ENCODE assay signal across 10 mouse cellular contexts in the genomic region with DNA sequence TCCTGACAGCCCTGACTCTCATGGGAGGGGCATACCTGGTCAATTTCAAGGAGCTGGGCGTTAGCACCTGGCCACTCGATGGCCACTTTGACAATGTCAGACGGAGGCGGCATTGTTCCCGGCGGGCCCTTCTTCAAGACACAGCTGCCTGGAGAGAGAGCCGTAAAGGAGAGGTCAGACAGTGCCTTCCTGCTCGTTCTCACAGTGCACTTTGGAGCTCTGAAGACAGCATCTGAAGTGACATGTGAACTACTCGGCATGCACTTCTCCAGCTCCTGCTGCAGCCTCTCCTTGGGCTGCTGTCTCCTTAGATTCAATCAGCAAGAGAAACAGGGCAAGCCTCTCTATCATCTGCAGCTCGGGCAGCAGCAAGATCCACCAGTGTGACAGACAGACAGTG. TPM values are rescaled to one million over a fixed set of nuclear protein-coding genes. Genes with fewer than 3 reads are reported as not detected.
DNase-seq lines count a peak whose midpoint lies in the region; ATAC-seq and TF ChIP-seq lines count a peak whose summit lies in the region.
"Had no signal": no experiment of that assay in that cellular context is flagged by ENCODE, and none has a peak within 500 bp of the region (broad histone marks: within the 10 kb centered on the region; RNA-seq: fewer than 3 reads in every experiment).

No protein-coding gene starts in this region.

- WGBS in hindbrain, embryonic 11.5 days, result 50% methylated on average over 10 of the region's 10 CpGs
- 26% methylated on average over 10 of the region's 10 CpGs for WGBS in midbrain, embryonic 14.5 days

- H3K9me3 ChIP-seq in hindbrain, embryonic 11.5 days (ENCODE audit: control insufficient read depth, low read length), result no peaks in the 10 kb centered on the region
- H3K9me3 ChIP-seq in midbrain, embryonic 14.5 days (ENCODE audit: control insufficient read depth, low read length), result no peaks in the 10 kb centered on the region

- H3K4me3 ChIP-seq in gastrocnemius, adult 2 months, result no peak overlapping the region
- H3K4me3 ChIP-seq in cortical plate, adult 2 months (ENCODE audit: insufficient read depth, low read length), result no peak overlapping the region
- H3K4me3 ChIP-seq in hindbrain, embryonic 11.5 days (ENCODE audit: low read depth, low read length), result no peak overlapping the region
- H3K4me3 ChIP-seq in midbrain, embryonic 14.5 days (replicated peaks; ENCODE audit: low read depth, low read length), result no peak overlapping the region

- H3K4me1 ChIP-seq in cortical plate, adult 2 months (ENCODE audit: control insufficient read depth, insufficient read depth, low read length), result peaks cover 36% of the 10 kb centered on the region
- peaks cover 30% of the 10 kb centered on the region for H3K4me1 ChIP-seq in hindbrain, embryonic 11.5 days (replicated peaks; ENCODE audit: control insufficient read depth, insufficient read depth, low read length)
- H3K4me1 ChIP-seq in midbrain, embryonic 14.5 days (ENCODE audit: control insufficient read depth, insufficient read depth, low read length), result peaks cover 42% of the 10 kb centered on the region

- no peaks in the 10 kb centered on the region for H3K27me3 ChIP-seq in hindbrain, embryonic 11.5 days (ENCODE audit: control insufficient read depth, insufficient read depth, low read length)
- H3K27me3 ChIP-seq in midbrain, embryonic 14.5 days (ENCODE audit: control insufficient read depth, insufficient read depth, low read length), result no peaks in the 10 kb centered on the region

- peak overlapping the region; percentile 42; the same call in 1 of the 2 replicates for H3K9ac ChIP-seq in hindbrain, embryonic 11.5 days (ENCODE audit: low read depth, low read length)
- peak overlapping the region; percentile 43 for H3K9ac ChIP-seq in midbrain, embryonic 14.5 days (replicated peaks; ENCODE audit: low read length)

- peaks cover 5% of the 10 kb centered on the region; the same call in 1 of the 2 replicates for H3K36me3 ChIP-seq in hindbrain, embryonic 11.5 days (ENCODE audit: control insufficient read depth, insufficient read depth, low read length)
- H3K36me3 ChIP-seq in midbrain, embryonic 14.5 days (ENCODE audit: control insufficient read depth, insufficient read depth, low read length), result peaks cover 32% of the 10 kb centered on the region

- H3K27ac ChIP-seq in gastrocnemius, adult 2 months, result 0 out of 2 replicates have a peak overlapping the region, but pooled peaks have one; percentile 83
- peak overlapping the region; percentile 57 for H3K27ac ChIP-seq in cortical plate, adult 2 months (ENCODE audit: insufficient read depth, low read length)
- peak overlapping the region; percentile 95 for H3K27ac ChIP-seq in hindbrain, embryonic 11.5 days (ENCODE audit: low read depth, low read length)
- H3K27ac ChIP-seq in midbrain, embryonic 14.5 days (replicated peaks; ENCODE audit: low read depth, low read length), result peak overlapping the region; percentile 96

- DNase-seq in gastrocnemius, adult 2 months, result no peak
- no peak for DNase-seq in gastrocnemius, adult 8-10 months (ENCODE audit: low spot score in 2 of 2)
- DNase-seq in hindbrain, embryonic 11.5 days (ENCODE audit: low spot score), result no peak
- peak; percentile 46 for DNase-seq in midbrain, embryonic 14.5 days
- DNase-seq in adrenal gland, adult 2 months, result no peak
- DNase-seq in testis, postnatal 14 days (ENCODE audit: low spot score), result no peak

- TF ChIP-seq CTCF in gastrocnemius, adult 2 months (IDR thresholded peaks at IDR 0.05), result no peak
- no peak for TF ChIP-seq CTCF in cortical plate, adult 2 months (IDR thresholded peaks at IDR 0.05; ENCODE audit: extremely low read depth, insufficient read depth, low read length)

- peak overlapping the region; percentile 15; the same call in 1 of the 2 replicates for H3K4me2 ChIP-seq in hindbrain, embryonic 11.5 days (replicated peaks; ENCODE audit: low read depth, low read length)
- H3K4me2 ChIP-seq in midbrain, embryonic 14.5 days (ENCODE audit: low read length), result peak overlapping the region; percentile 41

- intact Hi-C loops in gastrocnemius, adult 2 months (cut with DNase I), result no loop called here

- TF ChIP-seq POLR2A in cortical plate, adult 2 months (IDR thresholded peaks at IDR 0.05; ENCODE audit: extremely low read depth, insufficient read depth, low read length), result no peak

- 0 out of 2 replicates have a peak, but pooled peaks have one; percentile 3 for ATAC-seq in hindbrain, embryonic 11.5 days (ENCODE audit: low FRiP score)
- ATAC-seq in midbrain, embryonic 14.5 days (ENCODE audit: low FRiP score, low TSS enrichment), result no peak
- no peak for ATAC-seq in CD4-positive, CD25-positive, alpha-beta regulatory T cell, adult 4 months

RNA-seq across cellular contexts. Expression of a gene that starts 10.1 kb away (rescaled TPM):
- total RNA-seq in gastrocnemius, adult 2 months (2021), result 10 to 100 TPM; 12.8 to 15.0 TPM
- total RNA-seq in gastrocnemius, adult 8-10 months (2022), result 10 to 100 TPM; 11.0 to 13.2 (median 11.7) TPM
- 139 and 153 TPM in 2 replicates for polyA plus RNA-seq in cortical plate, adult 2 months (2012; rRNA removed)
- 76.7 and 78.5 TPM in 2 replicates for polyA plus RNA-seq in hindbrain, embryonic 11.5 days (2014; fragmentation: Nextera tagmentation; extraction: Ambion mirVana)
- 92.3 and 109 TPM in 2 replicates for polyA plus RNA-seq in midbrain, embryonic 14.5 days (2014; fragmentation: Nextera tagmentation; extraction: Ambion mirVana)
- 10 to 100 TPM; 19.8 to 31.4 TPM for total RNA-seq in adrenal gland, adult 2 months (2021)
- 52.0 and 58.8 TPM in 2 replicates for polyA plus RNA-seq in adrenal gland, adult 2 months (2012; rRNA removed)
- polyA plus RNA-seq in CD4-positive, CD25-positive, alpha-beta regulatory T cell, adult 4 months (2017; shearing (Covaris generic)), result 10 to 100 TPM; 37.2 to 65.4 TPM

RNA-seq across cellular contexts. Expression of a gene that starts 28.5 kb away (rescaled TPM):
- total RNA-seq in gastrocnemius, adult 2 months (2021), result 10 to 100 TPM; 19.6 to 20.6 TPM
- total RNA-seq in gastrocnemius, adult 8-10 months (2022), result 10 to 100 TPM; 20.6 to 26.6 (median 23.2) TPM
- polyA plus RNA-seq in cortical plate, adult 2 months (2012; rRNA removed), result 53.6 and 56.1 TPM in 2 replicates
- polyA plus RNA-seq in hindbrain, embryonic 11.5 days (2014; fragmentation: Nextera tagmentation; extraction: Ambion mirVana), result 45.8 and 51.0 TPM in 2 replicates
- polyA plus RNA-seq in midbrain, embryonic 14.5 days (2014; fragmentation: Nextera tagmentation; extraction: Ambion mirVana), result 60.8 and 65.2 TPM in 2 replicates
- 10 to 100 TPM; 51.0 to 56.6 TPM for total RNA-seq in adrenal gland, adult 2 months (2021)
- polyA plus RNA-seq in adrenal gland, adult 2 months (2012; rRNA removed), result 87.4 and 87.6 TPM in 2 replicates
- polyA plus RNA-seq in CD4-positive, CD25-positive, alpha-beta regulatory T cell, adult 4 months (2017; shearing (Covaris generic)), result 10 to 100 TPM; 39.2 to 59.8 TPM

RNA-seq across cellular contexts. Expression of a gene that starts 52.3 kb away (rescaled TPM):
- not detected for total RNA-seq in gastrocnemius, adult 2 months (2021)
- total RNA-seq in gastrocnemius, adult 8-10 months (2022), result not detected
- 0.04 TPM in 1 of 2 replicates, not detected in the other for polyA plus RNA-seq in cortical plate, adult 2 months (2012; rRNA removed)
- polyA plus RNA-seq in hindbrain, embryonic 11.5 days (2014; fragmentation: Nextera tagmentation; extraction: Ambion mirVana), result 7.0 and 7.6 TPM in 2 replicates
- polyA plus RNA-seq in midbrain, embryonic 14.5 days (2014; fragmentation: Nextera tagmentation; extraction: Ambion mirVana), result 8.4 and 10.8 TPM in 2 replicates
- not detected for total RNA-seq in adrenal gland, adult 2 months (2021)
- polyA plus RNA-seq in adrenal gland, adult 2 months (2012; rRNA removed), result not detected in 2 replicates
- not detected for polyA plus RNA-seq in CD4-positive, CD25-positive, alpha-beta regulatory T cell, adult 4 months (2017; shearing (Covaris generic))
- total RNA-seq: adrenal gland, postnatal 14 days; heart, postnatal 14 days had no signal
